Mouse (Mus musculus) liver, adult 2 months (tissue): Measurements from ENCODE around the gene Col4a1.

ENCODE experiments used
- CTCF ChIP-seq: fragments of 200-500 bp; IDR thresholded peaks from 2 replicates; pipeline ENCODE4 v1.5.1; 2011; ENCODE audit warnings: low read depth, low read length, control low read depth
- POLR2A ChIP-seq: fragments of 200-500 bp; IDR thresholded peaks from 2 replicates; pipeline ENCODE4 v1.6.1; 2011; ENCODE audit warnings: low read length, control low read depth; ENCODE audit not compliant: insufficient read depth; ENCODE audit errors: extremely low read depth

GRCm38 (mm10) chr8:11337642-11338041 lies 25.0 kb upstream of the Col4a1 start:
- TF ChIP-seq POLR2A, result no peak
- no peak for TF ChIP-seq CTCF
